Mouse (Mus musculus): ENCODE measurements around the gene Aurkb. TPM values are rescaled to one million over a fixed set of nuclear protein-coding genes. Genes with fewer than 3 reads are reported as not detected.
A peak's percentile ranks its signal among the peaks of the same experiment; 100 is the strongest.

The Aurkb gene
- polyA plus RNA-seq, 1 experiment: 28.2 TPM

GRCm38 (mm10) chr11:69012071-69012601 is 33.3 kb upstream of the Aurkb start:
- peak overlapping the region; percentile 93 for H3K4me2 ChIP-seq (ENCODE audit: low read depth)
- H3K4me3 ChIP-seq: peak overlapping the region; percentile 38
- H3ac ChIP-seq (ENCODE audit: control insufficient read depth, insufficient read length): no peak overlapping the region
- peaks cover 23% of the 10 kb centered on the region for H3K79me2 ChIP-seq (ENCODE audit: control insufficient read depth, insufficient read depth)
- no peaks in the 10 kb centered on the region for H3K36me3 ChIP-seq (ENCODE audit: control insufficient read depth, insufficient read depth)
- TF ChIP-seq SRF (IDR thresholded peaks at IDR 0.05; ENCODE audit: control insufficient read depth, insufficient read length, low read depth) (no peak), POLR2A (IDR thresholded peaks at IDR 0.05; ENCODE audit: insufficient read length, low read depth) (peak; percentile 76), MAX (IDR thresholded peaks at IDR 0.05; ENCODE audit: low read depth) (no peak), MYOD1 (IDR thresholded peaks at IDR 0.05; ENCODE audit: control insufficient read depth in 1 of 3, insufficient read length in 2 of 3, low read depth in 2 of 3) (no peak), TCF3 (IDR thresholded peaks at IDR 0.05; ENCODE audit: insufficient read length, low read depth) (no peak), TCF12 (IDR thresholded peaks at IDR 0.05; ENCODE audit: insufficient read depth, poor library complexity, severe bottlenecking) (no peak), E2F4 (IDR thresholded peaks at IDR 0.05; ENCODE audit: insufficient read depth) (no peak), USF1 (IDR thresholded peaks at IDR 0.05; ENCODE audit: low read depth) (no peak), POLR2AphosphoS2 (IDR thresholded peaks at IDR 0.05; ENCODE audit: insufficient read length, low read depth) (peak; percentile 80)
- no peaks in the 10 kb centered on the region for H3K27me3 ChIP-seq (ENCODE audit: control insufficient read depth, insufficient read depth, insufficient read length)

GRCm38 (mm10) chr11:69015644-69016441 is 29.6 kb upstream of the Aurkb start, which contains the start of gene Ctc1:
TSS of gene Ctc1 (plus strand) at chr11:69015911.
- H3ac ChIP-seq (ENCODE audit: control insufficient read depth, insufficient read length): no peak within 1 kb of the TSS
- H3K79me2 ChIP-seq (ENCODE audit: control insufficient read depth, insufficient read depth): peaks cover 19% of the 10 kb centered on the region
- H3K4me3 ChIP-seq: peak within 1 kb of the TSS; percentile 51
- H3K4me2 ChIP-seq (ENCODE audit: low read depth): peak within 1 kb of the TSS; percentile 77
- TF ChIP-seq REST (IDR thresholded peaks at IDR 0.05; ENCODE audit: insufficient read depth, insufficient read length) (no peak), MAX (IDR thresholded peaks at IDR 0.05; ENCODE audit: low read depth) (no peak), POLR2AphosphoS2 (IDR thresholded peaks at IDR 0.05; ENCODE audit: insufficient read length, low read depth) (peak; percentile 93), TCF3 (IDR thresholded peaks at IDR 0.05; ENCODE audit: insufficient read length, low read depth) (no peak), TCF12 (IDR thresholded peaks at IDR 0.05; ENCODE audit: insufficient read depth, poor library complexity, severe bottlenecking) (no peak), MYOG (IDR thresholded peaks at IDR 0.05; ENCODE audit: control insufficient read depth in 1 of 3, insufficient read depth in 1 of 3, insufficient read length in 2 of 3, low read depth in 2 of 3) (no peak), MYOD1 (IDR thresholded peaks at IDR 0.05; ENCODE audit: control insufficient read depth in 1 of 3, insufficient read length in 2 of 3, low read depth in 2 of 3) (no peak), CEBPB (IDR thresholded peaks at IDR 0.05; ENCODE audit: insufficient read depth, poor library complexity, severe bottlenecking) (no peak), E2F4 (IDR thresholded peaks at IDR 0.05; ENCODE audit: insufficient read depth) (peak; percentile 90), SRF (IDR thresholded peaks at IDR 0.05; ENCODE audit: control insufficient read depth, insufficient read length, low read depth) (no peak), USF1 (IDR thresholded peaks at IDR 0.05; ENCODE audit: low read depth) (no peak), POLR2A (IDR thresholded peaks at IDR 0.05; ENCODE audit: insufficient read length, low read depth) (peak; percentile 96)
- no peaks in the 10 kb centered on the region for H3K27me3 ChIP-seq (ENCODE audit: control insufficient read depth, insufficient read depth, insufficient read length)
- H3K36me3 ChIP-seq (ENCODE audit: control insufficient read depth, insufficient read depth): no peaks in the 10 kb centered on the region

- TF ChIP-seq CEBPB (IDR thresholded peaks at IDR 0.05; ENCODE audit: insufficient read depth, poor library complexity, severe bottlenecking) (no peak), MAX (IDR thresholded peaks at IDR 0.05; ENCODE audit: low read depth) (no peak), TCF3 (IDR thresholded peaks at IDR 0.05; ENCODE audit: insufficient read length, low read depth) (no peak), E2F4 (IDR thresholded peaks at IDR 0.05; ENCODE audit: insufficient read depth) (no peak), SRF (IDR thresholded peaks at IDR 0.05; ENCODE audit: control insufficient read depth, insufficient read length, low read depth) (no peak), MYOD1 (IDR thresholded peaks at IDR 0.05; ENCODE audit: control insufficient read depth in 1 of 3, insufficient read length in 2 of 3, low read depth in 2 of 3) (no peak), POLR2AphosphoS2 (IDR thresholded peaks at IDR 0.05; ENCODE audit: insufficient read length, low read depth) (no peak), MYOG (IDR thresholded peaks at IDR 0.05; ENCODE audit: control insufficient read depth in 1 of 3, insufficient read depth in 1 of 3, insufficient read length in 2 of 3, low read depth in 2 of 3) (no peak), TCF12 (IDR thresholded peaks at IDR 0.05; ENCODE audit: insufficient read depth, poor library complexity, severe bottlenecking) (no peak), POLR2A (IDR thresholded peaks at IDR 0.05; ENCODE audit: insufficient read length, low read depth) (no peak), USF1 (IDR thresholded peaks at IDR 0.05; ENCODE audit: low read depth) (no peak), REST (IDR thresholded peaks at IDR 0.05; ENCODE audit: insufficient read depth, insufficient read length) (no peak)
- Histone ChIP-seq H3K27me3 (ENCODE audit: control insufficient read depth, insufficient read depth, insufficient read length) (no peaks in the 10 kb centered on the region), H3K4me2 (ENCODE audit: low read depth) (peak overlapping the region; percentile 77), H3K79me2 (ENCODE audit: control insufficient read depth, insufficient read depth) (peaks cover 19% of the 10 kb centered on the region), H3K36me3 (ENCODE audit: control insufficient read depth, insufficient read depth) (peaks cover 3% of the 10 kb centered on the region), H3K4me3 (peak overlapping the region; percentile 51), H3ac (ENCODE audit: control insufficient read depth, insufficient read length) (no peak overlapping the region)
Measured at GRCm38 (mm10) chr11:69016755-69017154, 28.7 kb upstream of the Aurkb start.

GRCm38 (mm10) chr11:69020691-69021090 is 24.8 kb upstream of the Aurkb start:
- no peak for TF ChIP-seq E2F4 (IDR thresholded peaks at IDR 0.05; ENCODE audit: insufficient read depth)
- no peak for TF ChIP-seq MYOD1 (IDR thresholded peaks at IDR 0.05; ENCODE audit: control insufficient read depth in 1 of 3, insufficient read length in 2 of 3, low read depth in 2 of 3)
- no peak for TF ChIP-seq POLR2A (IDR thresholded peaks at IDR 0.05; ENCODE audit: insufficient read length, low read depth)
- TF ChIP-seq MAX (IDR thresholded peaks at IDR 0.05; ENCODE audit: low read depth): no peak
- no peak for TF ChIP-seq TCF3 (IDR thresholded peaks at IDR 0.05; ENCODE audit: insufficient read length, low read depth)
- TF ChIP-seq TCF12 (IDR thresholded peaks at IDR 0.05; ENCODE audit: insufficient read depth, poor library complexity, severe bottlenecking): no peak
- no peak for TF ChIP-seq CEBPB (IDR thresholded peaks at IDR 0.05; ENCODE audit: insufficient read depth, poor library complexity, severe bottlenecking)
- TF ChIP-seq MYOG (IDR thresholded peaks at IDR 0.05; ENCODE audit: control insufficient read depth in 1 of 3, insufficient read depth in 1 of 3, insufficient read length in 2 of 3, low read depth in 2 of 3): no peak
- TF ChIP-seq SRF (IDR thresholded peaks at IDR 0.05; ENCODE audit: control insufficient read depth, insufficient read length, low read depth): no peak
- no peak for TF ChIP-seq USF1 (IDR thresholded peaks at IDR 0.05; ENCODE audit: low read depth)
- TF ChIP-seq REST (IDR thresholded peaks at IDR 0.05; ENCODE audit: insufficient read depth, insufficient read length): no peak
- TF ChIP-seq POLR2AphosphoS2 (IDR thresholded peaks at IDR 0.05; ENCODE audit: insufficient read length, low read depth): no peak
- H3K4me3 ChIP-seq: no peak overlapping the region
- H3K27me3 ChIP-seq (ENCODE audit: control insufficient read depth, insufficient read depth, insufficient read length): no peaks in the 10 kb centered on the region
- H3K4me2 ChIP-seq (ENCODE audit: low read depth): no peak overlapping the region
- H3ac ChIP-seq (ENCODE audit: control insufficient read depth, insufficient read length): no peak overlapping the region
- H3K36me3 ChIP-seq (ENCODE audit: control insufficient read depth, insufficient read depth): peaks cover 38% of the 10 kb centered on the region
- peaks cover 19% of the 10 kb centered on the region for H3K79me2 ChIP-seq (ENCODE audit: control insufficient read depth, insufficient read depth)

Measured in myocyte (in vitro differentiated cells).